Mouse (Mus musculus) spleen, adult 12 weeks (tissue): ENCODE results near the gene Nfatc3.

Experiments used
- DNase-seq: peaks from one replicate; pipeline ENCODE4 v3.0.0; 2022; ENCODE audit warnings: low spot score

Gene Nfatc3

DNA sequence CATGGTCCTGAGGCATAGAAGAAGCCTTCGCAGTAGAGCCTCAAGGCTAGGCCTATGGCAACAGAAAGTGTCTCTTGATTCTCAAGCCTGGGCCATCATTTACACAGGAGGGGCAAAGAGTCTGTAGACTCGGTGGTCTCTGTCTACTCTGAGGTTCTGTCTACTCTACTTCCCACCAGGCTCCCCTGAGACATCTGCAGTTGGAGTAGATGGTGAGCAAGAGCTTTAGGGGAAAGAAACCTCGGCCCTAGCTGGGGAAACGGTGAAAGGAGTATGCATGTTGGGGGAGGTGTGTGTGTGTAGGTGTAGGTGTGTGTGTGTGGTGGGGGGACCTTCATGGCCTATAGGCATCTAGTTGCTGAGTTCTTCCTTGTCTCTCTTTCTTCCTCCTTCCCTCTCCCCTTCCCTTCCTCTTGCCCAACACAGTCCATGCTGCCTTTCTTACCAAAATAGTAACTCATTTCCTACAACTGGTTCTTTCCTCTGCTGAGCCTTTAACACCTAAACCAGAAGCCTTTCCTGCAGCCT lies 2.1 kb upstream of the Nfatc3 start:
- no peak for DNase-seq

- DNase-seq, result peak; percentile 54
These were observed 1.2 kb downstream of the Nfatc3 start for GRCm38 (mm10) chr8:106059613-106060371.

GRCm38 (mm10) chr8:106060521-106060920 lies 1.9 kb downstream of the Nfatc3 start:
- DNase-seq, result no peak

DNA sequence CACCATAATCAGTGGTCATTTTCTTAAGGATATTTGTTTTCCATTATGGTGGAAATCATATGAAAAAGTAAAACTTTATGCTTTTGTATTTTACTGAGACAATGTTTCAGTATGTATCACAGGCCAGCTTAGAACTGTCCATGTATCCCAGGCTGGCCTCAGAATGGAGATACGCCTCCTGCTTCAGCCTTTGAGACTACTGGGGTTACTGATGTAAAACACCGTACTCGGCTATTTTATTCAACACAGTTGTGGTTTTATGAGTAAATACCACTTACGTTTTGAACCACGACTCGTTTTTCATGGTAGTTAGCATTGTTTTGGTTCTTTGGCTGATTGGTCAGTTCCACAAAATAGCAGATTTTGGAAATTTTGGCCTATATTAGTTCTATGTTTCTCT lies 3.0 kb downstream of the Nfatc3 start:
- DNase-seq, result no peak

- DNase-seq, result no peak
These were observed 4.4 kb downstream of the Nfatc3 start for GRCm38 (mm10) chr8:106063046-106063445.

DNA sequence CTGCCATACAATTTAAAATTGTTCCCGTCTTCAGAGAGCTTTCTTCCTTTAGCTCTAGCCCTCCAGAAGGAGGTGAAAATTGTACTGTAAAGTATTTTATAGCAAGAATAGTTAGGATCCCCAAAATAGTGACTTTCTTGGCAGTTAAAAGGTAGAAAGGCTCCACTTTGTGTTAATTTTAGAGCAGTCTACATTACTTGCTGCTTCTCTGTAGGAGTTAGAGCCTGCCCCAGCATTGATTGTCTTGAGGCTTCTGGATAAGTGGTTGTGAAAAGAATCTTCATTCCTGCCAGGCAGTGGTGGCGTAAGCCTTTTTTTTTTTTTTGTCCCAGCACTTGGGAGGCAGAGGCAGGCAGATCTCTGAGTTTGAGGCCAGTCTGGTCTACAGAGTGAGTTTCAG lies 8.1 kb downstream of the Nfatc3 start:
- DNase-seq, result no peak

DNA sequence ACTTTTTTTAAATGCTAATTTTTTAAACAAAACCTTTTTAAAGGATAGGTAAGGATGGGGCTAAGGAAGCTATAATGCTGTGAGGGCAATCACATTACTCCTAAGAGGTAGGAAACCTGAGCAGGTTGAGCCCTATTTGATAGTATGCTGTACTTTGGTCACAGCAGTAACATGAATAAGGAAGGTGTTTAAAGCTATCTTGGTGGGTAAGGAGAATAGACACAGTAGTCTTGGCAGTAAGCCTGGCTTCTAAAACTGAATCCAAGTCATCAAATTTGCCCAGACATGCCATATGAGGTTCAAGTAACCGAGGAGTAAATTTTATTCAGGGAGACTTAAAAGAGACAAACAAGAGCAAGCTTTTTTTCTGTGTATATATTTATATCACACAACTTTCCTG lies 10.9 kb downstream of the Nfatc3 start:
- DNase-seq, result no peak

DNA sequence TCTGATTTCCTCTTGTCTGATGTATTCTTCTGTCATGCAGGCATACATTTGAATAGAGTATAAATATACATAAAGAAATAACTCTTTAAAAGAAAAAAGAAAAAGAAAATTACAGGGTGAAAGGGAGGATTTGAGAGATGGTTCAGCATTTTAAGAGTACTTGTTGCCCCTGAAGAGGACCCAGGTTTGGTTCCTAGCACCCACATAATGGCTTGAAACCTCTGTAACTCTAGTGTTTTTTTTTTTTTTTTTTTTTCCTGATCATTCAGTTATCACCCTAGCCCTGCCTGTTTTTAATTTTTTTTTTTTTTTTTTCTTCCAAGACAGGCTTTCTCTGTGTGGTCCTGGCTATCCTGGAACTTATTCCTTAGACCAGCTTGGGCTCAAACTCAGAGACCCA lies 13.5 kb downstream of the Nfatc3 start:
- no peak for DNase-seq

DNA sequence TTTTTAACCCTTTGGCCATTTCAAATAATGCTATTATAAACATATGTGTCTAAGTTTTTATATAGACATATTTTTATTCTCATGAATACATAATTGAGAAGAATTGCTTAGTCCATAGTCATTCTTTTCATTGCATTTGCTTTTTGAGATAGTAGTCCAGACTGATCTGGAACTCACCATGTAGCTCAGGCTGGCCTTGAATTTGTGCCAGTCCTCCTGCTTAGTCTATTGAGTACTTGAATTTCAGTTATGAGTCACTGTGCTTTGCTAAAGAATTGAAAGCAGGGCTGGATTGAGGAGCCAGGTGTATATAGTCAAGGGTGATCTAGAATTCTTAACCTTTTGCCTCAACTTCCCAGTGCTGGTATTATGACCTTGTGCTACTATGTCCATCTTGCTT lies 15.6 kb downstream of the Nfatc3 start:
- DNase-seq, result no peak

- no peak for DNase-seq
These were observed 16.0 kb downstream of the Nfatc3 start for GRCm38 (mm10) chr8:106074659-106075058.

DNA sequence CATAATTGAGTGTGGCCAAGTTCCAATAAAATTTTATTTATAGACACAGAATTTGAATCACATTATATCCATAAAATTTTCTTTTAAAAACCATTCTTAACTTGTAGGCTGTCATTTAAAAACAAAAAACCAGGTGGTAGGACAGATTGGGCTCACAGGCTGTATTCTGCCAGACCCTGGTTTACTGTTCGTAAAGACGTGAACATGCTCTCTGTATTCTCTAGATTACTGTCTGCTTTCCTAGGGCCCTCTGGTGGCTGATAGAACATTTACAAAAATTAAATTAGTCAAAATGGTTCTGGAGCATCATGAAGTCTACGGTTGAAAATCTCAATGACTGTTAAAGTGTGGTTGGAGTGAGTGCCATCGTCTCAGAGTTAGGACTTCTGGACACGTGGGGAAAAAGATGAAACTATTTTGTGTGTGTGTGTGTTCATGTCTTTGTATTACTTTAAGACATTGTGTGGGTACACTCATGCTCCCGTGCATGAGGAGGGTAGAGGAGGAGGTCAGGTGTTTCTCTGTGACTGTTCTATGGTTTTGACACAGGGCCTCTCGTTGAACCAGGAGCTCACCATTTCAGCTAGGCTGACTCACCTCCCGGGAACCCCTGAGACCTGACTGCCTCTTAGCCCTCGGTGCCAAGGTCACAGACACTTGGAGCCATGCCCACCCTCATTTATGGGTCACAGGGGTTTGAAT lies 16.7 kb downstream of the Nfatc3 start:
- no peak for DNase-seq

GRCm38 (mm10) chr8:106075863-106076174 lies 17.2 kb downstream of the Nfatc3 start:
- no peak for DNase-seq

- no peak for DNase-seq
These were observed 18.0 kb downstream of the Nfatc3 start for GRCm38 (mm10) chr8:106076612-106077011.

GRCm38 (mm10) chr8:106077452-106078067 lies 18.9 kb downstream of the Nfatc3 start:
- no peak for DNase-seq

- no peak for DNase-seq
These were observed 43.7 kb downstream of the Nfatc3 start for GRCm38 (mm10) chr8:106102321-106102720.

- no peak for DNase-seq
These were observed 45.2 kb downstream of the Nfatc3 start for GRCm38 (mm10) chr8:106103888-106104287.

- no peak for DNase-seq
These were observed 47.6 kb downstream of the Nfatc3 start for GRCm38 (mm10) chr8:106106193-106106592.

GRCm38 (mm10) chr8:106108080-106108479 lies 49.4 kb downstream of the Nfatc3 start:
- DNase-seq, result no peak

GRCm38 (mm10) chr8:106108729-106109128 lies 50.1 kb downstream of the Nfatc3 start:
- no peak for DNase-seq

GRCm38 (mm10) chr8:106112041-106112440 lies 53.4 kb downstream of the Nfatc3 start:
- DNase-seq, result no peak

DNA sequence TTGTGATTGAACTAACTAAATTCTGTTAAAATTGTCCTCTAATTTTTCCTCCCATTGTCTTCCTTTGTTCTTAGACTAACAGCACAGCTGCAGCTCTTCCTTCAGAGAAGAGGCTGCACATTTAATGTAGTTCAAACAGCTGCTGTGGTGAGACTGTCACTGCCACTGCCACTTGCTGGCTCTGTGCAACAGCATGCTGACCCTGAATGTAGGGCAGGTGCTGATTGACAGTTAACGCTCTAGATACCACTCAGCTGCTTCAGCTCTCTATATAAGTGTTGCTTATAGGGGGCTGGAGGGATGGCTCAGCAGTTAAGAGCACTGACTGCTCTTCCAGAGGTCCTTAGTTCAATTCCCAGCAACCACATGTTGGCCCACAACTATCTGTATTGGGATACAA lies 53.9 kb downstream of the Nfatc3 start:
- DNase-seq, result no peak

DNA sequence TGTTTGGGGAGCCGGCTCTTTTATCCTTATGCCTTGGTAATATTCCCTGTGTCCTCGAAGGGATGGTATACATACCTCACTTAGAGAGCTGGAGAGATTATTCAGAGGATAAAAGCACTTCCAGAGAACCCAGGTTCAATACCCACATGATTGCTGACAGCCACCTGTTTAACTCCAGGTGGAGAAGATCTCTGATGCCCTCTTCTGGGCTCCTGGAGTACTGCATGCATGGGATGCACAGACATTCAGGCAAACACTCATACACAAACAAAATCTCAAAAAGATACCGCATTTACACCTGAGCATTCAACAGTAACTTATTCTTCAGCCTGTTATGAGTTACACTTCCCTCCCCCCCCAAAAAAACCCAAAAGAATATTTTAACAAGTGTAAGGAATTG lies 57.3 kb downstream of the Nfatc3 start:
- peak; percentile 55 for DNase-seq

- no peak for DNase-seq
These were observed 64.8 kb downstream of the Nfatc3 start for GRCm38 (mm10) chr8:106123443-106123842.
